ENCODE assay signal across 8 mouse cellular contexts in the genomic region with DNA sequence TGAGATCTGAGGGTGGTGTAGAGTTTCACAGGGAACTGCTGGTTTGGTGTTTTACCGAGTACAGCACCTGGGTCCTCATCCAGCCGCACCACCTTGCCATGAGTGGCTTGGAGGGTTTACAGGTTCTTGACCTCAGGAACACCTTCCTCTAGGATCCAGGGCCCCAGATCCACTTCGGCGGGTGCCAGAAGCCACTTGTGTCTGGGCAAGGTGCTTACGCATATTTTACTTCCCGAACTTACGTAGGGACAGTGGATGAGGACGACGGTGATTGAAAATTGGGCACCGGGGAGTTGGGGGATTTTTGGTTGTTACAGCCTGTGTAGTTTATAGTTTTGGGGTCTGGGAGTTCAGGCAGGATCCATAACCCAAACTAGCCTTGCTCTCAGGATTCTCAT. TPM values are rescaled to one million over a fixed set of nuclear protein-coding genes. Genes with fewer than 3 reads are reported as not detected.
A peak's percentile ranks its signal among the peaks of the same experiment; 100 is the strongest.
DNase-seq lines count a peak whose midpoint lies in the region; ATAC-seq and TF ChIP-seq lines count a peak whose summit lies in the region.

No protein-coding gene starts in this region.

- DNase-seq in layer of hippocampus, adult 2 months (ENCODE audit: low spot score in 2 of 2): no peak
- DNase-seq in layer of hippocampus, adult 9-10 months (ENCODE audit: low spot score): no peak
- DNase-seq in limb, embryonic 14.5 days (ENCODE audit: low spot score): no peak
- no peak for DNase-seq in layer of hippocampus, adult 9-11 months
- no peak for DNase-seq in Muller cell, postnatal 12 days (ENCODE audit: inconsistent ontology term)
- no peak for DNase-seq in thymus, postnatal 10 days (ENCODE audit: low spot score in 2 of 2)

- peak overlapping the region; percentile 52; the same call in 1 of the 2 replicates for H3K9ac ChIP-seq in limb, embryonic 14.5 days (ENCODE audit: low read depth, low read length, severe bottlenecking)
- H3K9ac ChIP-seq in neural tube, embryonic 12.5 days: 0 out of 2 replicates have a peak overlapping the region, but pooled peaks have one; percentile 47

- no peak for TF ChIP-seq POLR2A in embryonic fibroblast, embryonic 13.5 days (IDR thresholded peaks at IDR 0.05; ENCODE audit: low read depth, low read length)
- TF ChIP-seq POLR2A in limb, embryonic 14.5 days (IDR thresholded peaks at IDR 0.05; ENCODE audit: borderline replicate concordance, extremely low read depth, insufficient read depth, insufficient read length): no peak

- WGBS in limb, embryonic 14.5 days: 29% methylated on average over 10 of the region's 10 CpGs
- WGBS in neural tube, embryonic 12.5 days: 46% methylated on average over 10 of the region's 10 CpGs

- ATAC-seq in limb, embryonic 14.5 days (ENCODE audit: low FRiP score, low read depth): no peak
- no peak for ATAC-seq in neural tube, embryonic 12.5 days (ENCODE audit: low FRiP score, low read depth)

- H3K27me3 ChIP-seq in limb, embryonic 14.5 days (ENCODE audit: control insufficient read depth, insufficient read depth, low read length): no peaks in the 10 kb centered on the region
- 0 out of 2 replicates have a peak, but pooled peaks cover 7% of the 10 kb centered on the region for H3K27me3 ChIP-seq in neural tube, embryonic 12.5 days (replicated peaks)

- H3K36me3 ChIP-seq in limb, embryonic 14.5 days (ENCODE audit: control insufficient read depth, insufficient read depth, low read length): no peaks in the 10 kb centered on the region
- H3K36me3 ChIP-seq in neural tube, embryonic 12.5 days: no peaks in the 10 kb centered on the region

- peak overlapping the region; percentile 63 for H3K4me3 ChIP-seq in layer of hippocampus, adult 2 months
- H3K4me3 ChIP-seq in embryonic fibroblast, embryonic 13.5 days (ENCODE audit: insufficient read depth, low read length): peak overlapping the region; percentile 69
- H3K4me3 ChIP-seq in limb, embryonic 14.5 days (replicated peaks; ENCODE audit: low read length): peak overlapping the region; percentile 51
- H3K4me3 ChIP-seq in neural tube, embryonic 12.5 days: 0 out of 2 replicates have a peak overlapping the region, but pooled peaks have one; percentile 34

- no peaks in the 10 kb centered on the region for H3K9me3 ChIP-seq in limb, embryonic 14.5 days (ENCODE audit: control insufficient read depth, low read length)
- no peaks in the 10 kb centered on the region for H3K9me3 ChIP-seq in neural tube, embryonic 12.5 days

- peaks cover 16% of the 10 kb centered on the region for H3K4me1 ChIP-seq in embryonic fibroblast, embryonic 13.5 days (ENCODE audit: control insufficient read depth, insufficient read depth, low read length)
- H3K4me1 ChIP-seq in limb, embryonic 14.5 days (ENCODE audit: control insufficient read depth, insufficient read depth, low read length): peaks cover 19% of the 10 kb centered on the region
- peaks cover 30% of the 10 kb centered on the region for H3K4me1 ChIP-seq in neural tube, embryonic 12.5 days

- H3K4me2 ChIP-seq in limb, embryonic 14.5 days (replicated peaks; ENCODE audit: low read depth, low read length, severe bottlenecking): peak overlapping the region; percentile 98
- H3K4me2 ChIP-seq in neural tube, embryonic 12.5 days (replicated peaks): peak overlapping the region; percentile 84

- H3K27ac ChIP-seq in layer of hippocampus, adult 2 months: peak overlapping the region; percentile 81; the same call in 1 of the 2 replicates
- peak overlapping the region; percentile 71 for H3K27ac ChIP-seq in embryonic fibroblast, embryonic 13.5 days (ENCODE audit: insufficient read depth, low read length)
- H3K27ac ChIP-seq in limb, embryonic 14.5 days (replicated peaks; ENCODE audit: low read depth, low read length): no peak overlapping the region
- no peak overlapping the region for H3K27ac ChIP-seq in neural tube, embryonic 12.5 days

- no peak for TF ChIP-seq CTCF in layer of hippocampus, adult 2 months (conservative IDR thresholded peaks at IDR 0.05)
- TF ChIP-seq CTCF in embryonic fibroblast, embryonic 13.5 days (IDR thresholded peaks at IDR 0.05; ENCODE audit: borderline replicate concordance, insufficient read depth, low read length): no peak

RNA-seq across cellular contexts. Expression of a gene that starts 55.5 kb away (rescaled TPM):
- total RNA-seq in layer of hippocampus, adult 2 months (2021): 10 to 100 TPM; 77.6 to 82.3 TPM
- polyA plus RNA-seq in embryonic fibroblast, embryonic 13.5 days (2011; ENCODE audit: insufficient read length, low read depth, missing spikeins): 109 and 170 TPM in 2 replicates
- polyA plus RNA-seq in limb, embryonic 14.5 days (2012; rRNA removed): 27.6 and 41.6 TPM in 2 replicates
- polyA plus RNA-seq in limb, embryonic 14.5 days (2014; fragmentation: Nextera tagmentation; extraction: Ambion mirVana): 41.6 and 44.3 TPM in 2 replicates
- polyA plus RNA-seq in neural tube, embryonic 12.5 days (2016; fragmentation: Nextera tagmentation; extraction: Ambion mirVana): 27.6 and 27.9 TPM in 2 replicates

Comparison
In these comparisons a context has a peak if more than half of its experiments do, and no peak if none do; other contexts are left out.
1. H3K27ac ChIP-seq: peak in layer of hippocampus, adult 2 months (single experiment) and embryonic fibroblast, embryonic 13.5 days (single experiment); none in limb, embryonic 14.5 days (single experiment) and neural tube, embryonic 12.5 days (single experiment).
2. Peak in every context shown above with its lines, with median percentiles within 50 percentile points of each other: H3K4me3 ChIP-seq.